Mouse (Mus musculus) limb, embryonic 14.5 days (tissue): Measurements from ENCODE around the gene Tcf15. TPM values are rescaled to one million over a fixed set of nuclear protein-coding genes. Genes with fewer than 3 reads are reported as not detected.

Source experiments
- ATAC-seq: fragments of 200-750 bp; cut with Nextera tagmentation; 2 replicates; pipeline ENCODE4 v1.8.0; 2017; ENCODE audit warnings: low read depth, moderate number of reproducible peaks, moderate TSS enrichment; ENCODE audit not compliant: low FRiP score
- DNase-seq: peaks from one replicate; pipeline ENCODE4 v3.0.0-alpha.2; 2015; ENCODE audit warnings: low spot score
- H3K27ac ChIP-seq: fragments of 300-500 bp; sonication (generic); replicated peaks from 2 replicates; pipeline ENCODE4 v1.5.1; 2014; ENCODE audit warnings: low read depth, mild to moderate bottlenecking, low read length, moderate library complexity, mixed read lengths
- H3K27me3 ChIP-seq: fragments of 300-500 bp; sonication (generic); 2 replicates; pipeline ENCODE4 v1.6.1; 2014; ENCODE audit warnings: low read length, mixed read lengths; ENCODE audit not compliant: control insufficient read depth, insufficient read depth
- H3K36me3 ChIP-seq: fragments of 300-500 bp; sonication (generic); 2 replicates; pipeline ENCODE4 v1.6.1; 2014; ENCODE audit warnings: mild to moderate bottlenecking, low read length, moderate library complexity, mixed read lengths; ENCODE audit not compliant: control insufficient read depth, insufficient read depth
- H3K4me1 ChIP-seq: fragments of 300-500 bp; sonication (generic); 2 replicates; pipeline ENCODE4 v1.6.1; 2014; ENCODE audit warnings: antibody characterized with exemption, low read length, mixed read lengths; ENCODE audit not compliant: control insufficient read depth, insufficient read depth
- H3K4me2 ChIP-seq: fragments of 300-500 bp; sonication (generic); replicated peaks from 2 replicates; pipeline ENCODE4 v1.6.1; 2014; ENCODE audit warnings: low read depth, mild to moderate bottlenecking, low read length, moderate library complexity; ENCODE audit not compliant: severe bottlenecking
- H3K4me3 ChIP-seq: fragments of 300-500 bp; sonication (generic); replicated peaks from 2 replicates; pipeline ENCODE4 v1.5.1; 2014; ENCODE audit warnings: low read length
- H3K9ac ChIP-seq: fragments of 300-500 bp; sonication (generic); 2 replicates; pipeline ENCODE4 v1.6.1; 2014; ENCODE audit warnings: mild to moderate bottlenecking, low read depth, low read length, moderate library complexity; ENCODE audit not compliant: severe bottlenecking
- H3K9me3 ChIP-seq: fragments of 300-500 bp; sonication (generic); 2 replicates; pipeline ENCODE4 v1.6.1; 2016; ENCODE audit warnings: low read length; ENCODE audit not compliant: control insufficient read depth
- POLR2A ChIP-seq: fragments of 200-500 bp; IDR thresholded peaks from 2 replicates; pipeline ENCODE4 v1.8.0; 2012; ENCODE audit warnings: inconsistent platforms, mild to moderate bottlenecking, moderate library complexity, borderline replicate concordance; ENCODE audit not compliant: insufficient read depth, insufficient read length; ENCODE audit errors: extremely low read depth
- WGBS: fragments of 180-500 bp; shearing (Covaris S2); extraction: QIAGEN DNeasy Blood & Tissue Kit; methylation state at CpG from one replicate; pipeline ENCODE4 v1.1.7; 2014; 5-methylcytosine and 5-hydroxymethylcytosine counted together
- polyA plus RNA-seq, 2 experiments: library from polyadenylated mRNA; depleted of rRNA in 1 of 2; stranded (reverse) in 1 of 2; unstranded in 1 of 2; fragments of >200 nt; fragmentation: Nextera tagmentation in 1 of 2; extraction: Ambion mirVana in 1 of 2; gene quantifications; 2 replicates each; pipeline versions ENCODE4 v1.2.1 to v1.2.3; 2012 to 2014

Gene Tcf15
- polyA plus RNA-seq, 2 experiments, result 9.4 to 11.0 TPM

GRCm38 (mm10) chr2:152155414-152156208 lies 12.2 kb downstream of the Tcf15 start:
- Histone ChIP-seq H3K4me1 (peaks cover 9% of the 10 kb centered on the region), H3K9me3 (no peaks in the 10 kb centered on the region), H3K4me3 (no peak overlapping the region), H3K27me3 (no peaks in the 10 kb centered on the region), H3K27ac (no peak overlapping the region), H3K4me2 (0 out of 2 replicates have a peak overlapping the region, but pooled peaks have one; percentile 2), H3K36me3 (no peaks in the 10 kb centered on the region), H3K9ac (no peak overlapping the region)
- ATAC-seq, result peak; percentile 76
- DNase-seq, result peak; percentile 73
- TF ChIP-seq POLR2A, result no peak
- WGBS, result 35% methylated on average over 7 of the region's 7 CpGs

- no peaks in the 10 kb centered on the region for H3K9me3 ChIP-seq
- no peak for TF ChIP-seq POLR2A
- no peak overlapping the region for H3K4me3 ChIP-seq
- no peak overlapping the region for H3K27ac ChIP-seq
- no peaks in the 10 kb centered on the region for H3K36me3 ChIP-seq
- H3K9ac ChIP-seq, result no peak overlapping the region
- no peak overlapping the region for H3K4me2 ChIP-seq
- H3K4me1 ChIP-seq, result peaks cover 9% of the 10 kb centered on the region
- 60% methylated on average over 6 of the region's 6 CpGs for WGBS
- no peak for DNase-seq
- no peaks in the 10 kb centered on the region for H3K27me3 ChIP-seq
- ATAC-seq, result no peak
Measured at GRCm38 (mm10) chr2:152156471-152156870, 13.1 kb downstream of the Tcf15 start.

GRCm38 (mm10) chr2:152159487-152159886 lies 16.1 kb downstream of the Tcf15 start:
- 88% methylated on average over 1 of the region's 1 CpGs for WGBS
- Histone ChIP-seq H3K27ac (no peak overlapping the region), H3K4me3 (no peak overlapping the region), H3K27me3 (no peaks in the 10 kb centered on the region), H3K9me3 (no peaks in the 10 kb centered on the region), H3K4me2 (no peak overlapping the region), H3K36me3 (no peaks in the 10 kb centered on the region), H3K4me1 (peaks cover 9% of the 10 kb centered on the region), H3K9ac (no peak overlapping the region)
- ATAC-seq (no peak), DNase-seq (no peak)
- TF ChIP-seq POLR2A, result no peak

DNA sequence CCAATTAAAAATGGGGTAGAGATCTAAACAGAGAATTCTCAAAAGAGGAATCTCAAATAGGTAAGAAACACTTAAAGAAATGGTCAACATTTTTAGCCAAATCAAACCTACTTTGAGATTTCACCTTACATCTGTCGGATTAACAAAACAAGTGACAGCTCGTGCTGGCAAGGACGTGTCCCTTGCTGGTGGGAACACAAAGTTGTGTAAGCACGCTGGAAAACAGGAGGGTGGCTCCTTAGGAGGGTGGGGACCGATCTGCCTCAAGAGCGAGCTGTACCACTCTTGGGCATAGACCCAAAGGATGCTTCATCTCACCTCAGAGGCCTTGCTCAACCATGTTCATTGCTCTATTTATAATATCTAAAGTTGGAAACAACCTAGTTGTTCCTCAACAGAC lies 22.9 kb downstream of the Tcf15 start:
- H3K9me3 ChIP-seq, result no peaks in the 10 kb centered on the region
- H3K9ac ChIP-seq, result no peak overlapping the region
- WGBS, result 83% methylated on average over 6 of the region's 6 CpGs
- H3K4me3 ChIP-seq, result no peak overlapping the region
- H3K4me1 ChIP-seq, result 0 out of 2 replicates have a peak, but pooled peaks cover 4% of the 10 kb centered on the region
- no peaks in the 10 kb centered on the region for H3K36me3 ChIP-seq
- no peak overlapping the region for H3K27ac ChIP-seq
- ATAC-seq (no peak), DNase-seq (no peak)
- no peak overlapping the region for H3K4me2 ChIP-seq
- no peak for TF ChIP-seq POLR2A
- no peaks in the 10 kb centered on the region for H3K27me3 ChIP-seq

GRCm38 (mm10) chr2:152167851-152168290 lies 24.5 kb downstream of the Tcf15 start:
- Histone ChIP-seq H3K36me3 (no peaks in the 10 kb centered on the region), H3K9ac (no peak overlapping the region), H3K4me1 (0 out of 2 replicates have a peak, but pooled peaks cover 4% of the 10 kb centered on the region), H3K27ac (no peak overlapping the region), H3K27me3 (no peaks in the 10 kb centered on the region), H3K4me2 (no peak overlapping the region), H3K9me3 (no peaks in the 10 kb centered on the region), H3K4me3 (no peak overlapping the region)
- WGBS, result 26% methylated on average over 8 of the region's 8 CpGs
- ATAC-seq, result peak; percentile 55; the same call in 1 of the 2 replicates
- TF ChIP-seq POLR2A, result no peak
- DNase-seq, result peak; percentile 46
